Comparison of ENCODE assay signal across 9 mouse cellular contexts in the genomic region with DNA sequence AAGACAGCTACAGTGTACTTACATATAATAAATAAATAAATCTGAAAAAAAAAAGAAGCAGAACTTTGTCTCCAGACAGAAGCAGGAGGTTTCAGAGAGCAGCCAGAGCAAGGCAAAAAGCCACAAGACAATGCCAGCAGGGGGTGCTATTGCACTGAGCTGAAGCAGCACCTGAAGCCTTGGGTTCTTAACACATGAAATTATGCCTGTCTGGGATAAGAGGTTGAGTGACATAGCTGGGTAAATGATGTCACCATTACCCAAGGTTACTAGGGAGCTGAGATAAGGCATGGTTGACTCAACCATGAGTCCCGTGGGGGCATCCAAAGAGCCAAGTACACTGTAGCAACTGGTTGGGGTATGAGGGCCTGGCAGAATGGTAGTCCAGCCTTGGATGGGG. TPM values are rescaled to one million over a fixed set of nuclear protein-coding genes. Genes with fewer than 3 reads are reported as not detected.
DNase-seq lines count a peak whose midpoint lies in the region; ATAC-seq and TF ChIP-seq lines count a peak whose summit lies in the region.
"Had no signal": no experiment of that assay in that cellular context is flagged by ENCODE, and none has a peak within 500 bp of the region (broad histone marks: within the 10 kb centered on the region; RNA-seq: fewer than 3 reads in every experiment).

No protein-coding gene starts in this region.

- no peak overlapping the region for H3K4me3 ChIP-seq in ES-E14 (ENCODE audit: insufficient read depth in 1 of 2, low read depth in 1 of 2, low read length in 2 of 2, poor library complexity in 1 of 2, severe bottlenecking in 1 of 2)
- no peak overlapping the region for H3K4me3 ChIP-seq in heart, embryonic 15.5 days
- H3K4me3 ChIP-seq: limb, embryonic 15.5 days had no signal

- no peak overlapping the region for H3K4me2 ChIP-seq in heart, embryonic 15.5 days
- H3K4me2 ChIP-seq: limb, embryonic 15.5 days had no signal

- H3K27ac ChIP-seq in ES-E14 (ENCODE audit: insufficient read depth, low read depth, low read length, poor library complexity, severe bottlenecking), result no peak overlapping the region
- H3K27ac ChIP-seq in heart, embryonic 15.5 days, result no peak overlapping the region
- H3K27ac ChIP-seq: limb, embryonic 15.5 days had no signal

- WGBS in heart, embryonic 15.5 days, result 29% methylated on average over 1 of the region's 1 CpGs

- peak; percentile 47; the same call in 1 of the 2 replicates for ATAC-seq in heart, embryonic 15.5 days (replicated peaks; ENCODE audit: insufficient number of reproducible peaks, insufficient read depth, low FRiP score, low read depth)

- H3K27me3 ChIP-seq in heart, embryonic 15.5 days, result no peaks in the 10 kb centered on the region
- H3K27me3 ChIP-seq: limb, embryonic 15.5 days had no signal

- no peaks in the 10 kb centered on the region for H3K9me3 ChIP-seq in ES-E14 (ENCODE audit: control insufficient read depth, insufficient read depth, low read depth, low read length)
- H3K9me3 ChIP-seq in heart, embryonic 15.5 days (replicated peaks), result no peaks in the 10 kb centered on the region
- H3K9me3 ChIP-seq: limb, embryonic 15.5 days had no signal

- peaks cover 7% of the 10 kb centered on the region for H3K36me3 ChIP-seq in ES-E14 (ENCODE audit: control insufficient read depth, insufficient read depth, low read length, poor library complexity, severe bottlenecking)
- peaks cover 59% of the 10 kb centered on the region for H3K36me3 ChIP-seq in heart, embryonic 15.5 days

- no peak overlapping the region for H3K9ac ChIP-seq in ES-E14 (ENCODE audit: insufficient read depth, low read depth, low read length, poor library complexity, severe bottlenecking)
- H3K9ac ChIP-seq in heart, embryonic 15.5 days, result no peak overlapping the region
- H3K9ac ChIP-seq: limb, embryonic 15.5 days had no signal

- in situ Hi-C loops in ES-E14 (cut with MboI; ENCODE audit: low sequenced_read_pairs in 2 of 2, unreplicated experiment in 2 of 2), result no loop called here

- DNase-seq in ES-E14 (ENCODE audit: low read depth, low spot score), result peak; percentile 44
- peak; percentile 93 for DNase-seq in adrenal gland, postnatal 14 days
- peak; percentile 62 for DNase-seq in embryo, embryonic 9.5 days (ENCODE audit: extremely low spot score)
- peak; percentile 20 for DNase-seq in layer of hippocampus, adult 9-11 months
- peak; percentile 80 for DNase-seq in lung, postnatal 10 days
- peak; percentile 18 for DNase-seq in right cerebral cortex, postnatal 25 days
- peak; percentile 55 to 60 for DNase-seq in urinary bladder, postnatal 36 days (ENCODE audit: low spot score in 2 of 2)

- H3K4me1 ChIP-seq in ES-E14 (ENCODE audit: control insufficient read depth in 2 of 2, insufficient read depth in 2 of 2, low read length in 2 of 2, poor library complexity in 1 of 2), result no peaks in the 10 kb centered on the region
- H3K4me1 ChIP-seq in heart, embryonic 15.5 days (replicated peaks), result 0 out of 2 replicates have a peak, but pooled peaks cover 3% of the 10 kb centered on the region
- H3K4me1 ChIP-seq: limb, embryonic 15.5 days had no signal

TF ChIP-seq in ES-E14, 5 proteins besides CTCF, POLR2A, EP300 and RAD21:
- peak; percentile 49; the same call in 1 of the 2 replicates for TF ChIP-seq ZC3H11A (IDR thresholded peaks at IDR 0.05; ENCODE audit: borderline replicate concordance, low read depth, low read length)
- no peak for TF ChIP-seq ZNF384 (IDR thresholded peaks at IDR 0.05; ENCODE audit: low read depth, low read length)
- TF ChIP-seq MAFK (IDR thresholded peaks at IDR 0.05; ENCODE audit: insufficient read depth, low read depth, low read length), result no peak
- TF ChIP-seq CHD2 (IDR thresholded peaks at IDR 0.05; ENCODE audit: low read depth, low read length), result no peak

RNA-seq across cellular contexts. Expression of a gene that starts 23.5 kb away (rescaled TPM):
- total RNA-seq in ES-E14 (2012; rRNA removed), result 1.2 TPM in 2 replicates
- 4.3 and 5.6 TPM in 2 replicates for total RNA-seq in adrenal gland, postnatal 14 days (2021)
- 6.8 and 7.2 TPM in 2 replicates for polyA plus RNA-seq in heart, embryonic 15.5 days (2015; fragmentation: Nextera tagmentation; extraction: Ambion mirVana)

RNA-seq across cellular contexts. Expression of a gene that starts 26.4 kb away (rescaled TPM):
- 15.6 and 17.0 TPM in 2 replicates for total RNA-seq in ES-E14 (2012; rRNA removed)
- 26.3 and 31.9 TPM in 2 replicates for total RNA-seq in adrenal gland, postnatal 14 days (2021)
- 19.7 and 19.9 TPM in 2 replicates for polyA plus RNA-seq in heart, embryonic 15.5 days (2015; fragmentation: Nextera tagmentation; extraction: Ambion mirVana)

RNA-seq across cellular contexts. Expression of a gene that starts 36.6 kb away (rescaled TPM):
- 35.1 and 43.9 TPM in 2 replicates for total RNA-seq in ES-E14 (2012; rRNA removed)
- 509 and 525 TPM in 2 replicates for total RNA-seq in adrenal gland, postnatal 14 days (2021)
- polyA plus RNA-seq in heart, embryonic 15.5 days (2015; fragmentation: Nextera tagmentation; extraction: Ambion mirVana), result 165 and 188 TPM in 2 replicates

RNA-seq across cellular contexts. Expression of a gene that starts 47.3 kb away (rescaled TPM):
- total RNA-seq in ES-E14 (2012; rRNA removed), result 234 and 237 TPM in 2 replicates
- 166 and 178 TPM in 2 replicates for total RNA-seq in adrenal gland, postnatal 14 days (2021)
- polyA plus RNA-seq in heart, embryonic 15.5 days (2015; fragmentation: Nextera tagmentation; extraction: Ambion mirVana), result 95.0 and 103 TPM in 2 replicates

RNA-seq across cellular contexts. Expression of a gene that starts 51.8 kb away (rescaled TPM):
- 2.2 and 2.5 TPM in 2 replicates for total RNA-seq in ES-E14 (2012; rRNA removed)
- 16.5 and 16.6 TPM in 2 replicates for total RNA-seq in adrenal gland, postnatal 14 days (2021)
- polyA plus RNA-seq in heart, embryonic 15.5 days (2015; fragmentation: Nextera tagmentation; extraction: Ambion mirVana), result 3.2 and 3.4 TPM in 2 replicates

Comparison
In these comparisons a context has a peak if more than half of its experiments do, and no peak if none do; other contexts are left out.
1. DNase-seq: peak in every context shown above with its lines; median percentile 93 in adrenal gland, postnatal 14 days; 80 in lung, postnatal 10 days; 62 in embryo, embryonic 9.5 days; 58 in urinary bladder, postnatal 36 days; 44 in ES-E14; 20 in layer of hippocampus, adult 9-11 months; 18 in right cerebral cortex, postnatal 25 days.
2. RNA of a gene that starts 36.6 kb away (total RNA-seq): 509 to 525 TPM in adrenal gland, postnatal 14 days; 35.1 to 43.9 TPM in ES-E14; every median in the first group is over 10 times any median in the second.